Mouse (Mus musculus): ENCODE measurements at regions not wholly inside any gene's neighbourhood (a gene's known extent, or its start where the extent isn't known, plus 50 kb on each side); places are given as distances from the start of the nearest gene placed in this dataset.

GRCm38 (mm10) chr4:7175030-7175429, 1063.8 kb downstream of the Car8 start:
- H3K4me1 ChIP-seq (ENCODE audit: control insufficient read depth, insufficient read depth, low read length), result no peaks in the 10 kb centered on the region
- TF ChIP-seq POLR2A (IDR thresholded peaks at IDR 0.05; ENCODE audit: borderline replicate concordance, low read depth, low read length) (no peak), CTCF (IDR thresholded peaks at IDR 0.05; ENCODE audit: low read depth, low read length) (no peak)
- H3K27ac ChIP-seq (ENCODE audit: insufficient read depth, low read depth, low read length), result no peak overlapping the region
- H3K4me3 ChIP-seq (ENCODE audit: insufficient read depth, low read length), result no peak overlapping the region

- no peak overlapping the region for H3K27ac ChIP-seq (ENCODE audit: insufficient read depth, low read depth, low read length)
- TF ChIP-seq CTCF (IDR thresholded peaks at IDR 0.05; ENCODE audit: low read depth, low read length), result no peak
- no peak for TF ChIP-seq POLR2A (IDR thresholded peaks at IDR 0.05; ENCODE audit: borderline replicate concordance, low read depth, low read length)
- no peak overlapping the region for H3K4me3 ChIP-seq (ENCODE audit: insufficient read depth, low read length)
- no peaks in the 10 kb centered on the region for H3K4me1 ChIP-seq (ENCODE audit: control insufficient read depth, insufficient read depth, low read length)
Observed at GRCm38 (mm10) chr4:7172528-7173306, 1066.1 kb downstream of the Car8 start.

GRCm38 (mm10) chr4:7171637-7172417, 1067.0 kb downstream of the Car8 start:
- H3K27ac ChIP-seq (ENCODE audit: insufficient read depth, low read depth, low read length), result no peak overlapping the region
- no peak for TF ChIP-seq CTCF (IDR thresholded peaks at IDR 0.05; ENCODE audit: low read depth, low read length)
- TF ChIP-seq POLR2A (IDR thresholded peaks at IDR 0.05; ENCODE audit: borderline replicate concordance, low read depth, low read length), result no peak
- no peaks in the 10 kb centered on the region for H3K4me1 ChIP-seq (ENCODE audit: control insufficient read depth, insufficient read depth, low read length)
- H3K4me3 ChIP-seq (ENCODE audit: insufficient read depth, low read length), result no peak overlapping the region

GRCm38 (mm10) chr4:7161411-7161810, 1077.4 kb downstream of the Car8 start:
- Histone ChIP-seq H3K4me3 (ENCODE audit: insufficient read depth, low read length) (no peak overlapping the region), H3K4me1 (ENCODE audit: control insufficient read depth, insufficient read depth, low read length) (peaks cover 1% of the 10 kb centered on the region; the same call in 1 of the 2 replicates), H3K27ac (ENCODE audit: insufficient read depth, low read depth, low read length) (no peak overlapping the region)
- no peak for TF ChIP-seq CTCF (IDR thresholded peaks at IDR 0.05; ENCODE audit: low read depth, low read length)
- no peak for TF ChIP-seq POLR2A (IDR thresholded peaks at IDR 0.05; ENCODE audit: borderline replicate concordance, low read depth, low read length)

- H3K4me3 ChIP-seq (ENCODE audit: insufficient read depth, low read length), result no peak overlapping the region
- peaks cover 19% of the 10 kb centered on the region for H3K4me1 ChIP-seq (ENCODE audit: control insufficient read depth, insufficient read depth, low read length)
- H3K27ac ChIP-seq (ENCODE audit: insufficient read depth, low read depth, low read length), result no peak overlapping the region
- TF ChIP-seq CTCF (IDR thresholded peaks at IDR 0.05; ENCODE audit: low read depth, low read length) (no peak), POLR2A (IDR thresholded peaks at IDR 0.05; ENCODE audit: borderline replicate concordance, low read depth, low read length) (no peak)
Observed at GRCm38 (mm10) chr4:7157883-7158282, 1081.0 kb downstream of the Car8 start.

- peak overlapping the region; percentile 98 for H3K27ac ChIP-seq (ENCODE audit: insufficient read depth, low read depth, low read length)
- TF ChIP-seq POLR2A (IDR thresholded peaks at IDR 0.05; ENCODE audit: borderline replicate concordance, low read depth, low read length), result no peak
- no peak for TF ChIP-seq CTCF (IDR thresholded peaks at IDR 0.05; ENCODE audit: low read depth, low read length)
- peak overlapping the region; percentile 33; the same call in 1 of the 2 replicates for H3K4me3 ChIP-seq (ENCODE audit: insufficient read depth, low read length)
- H3K4me1 ChIP-seq (ENCODE audit: control insufficient read depth, insufficient read depth, low read length), result peaks cover 20% of the 10 kb centered on the region
Observed at GRCm38 (mm10) chr4:7154256-7154655, 1084.6 kb downstream of the Car8 start.

GRCm38 (mm10) chr4:7153835-7154234, 1085.0 kb downstream of the Car8 start:
- H3K27ac ChIP-seq (ENCODE audit: insufficient read depth, low read depth, low read length), result peak overlapping the region; percentile 98
- H3K4me1 ChIP-seq (ENCODE audit: control insufficient read depth, insufficient read depth, low read length), result peaks cover 20% of the 10 kb centered on the region
- peak overlapping the region; percentile 33; the same call in 1 of the 2 replicates for H3K4me3 ChIP-seq (ENCODE audit: insufficient read depth, low read length)
- TF ChIP-seq CTCF (IDR thresholded peaks at IDR 0.05; ENCODE audit: low read depth, low read length) (no peak), POLR2A (IDR thresholded peaks at IDR 0.05; ENCODE audit: borderline replicate concordance, low read depth, low read length) (no peak)

- no peak for TF ChIP-seq CTCF (IDR thresholded peaks at IDR 0.05; ENCODE audit: low read depth, low read length)
- no peak for TF ChIP-seq POLR2A (IDR thresholded peaks at IDR 0.05; ENCODE audit: borderline replicate concordance, low read depth, low read length)
- Histone ChIP-seq H3K4me1 (ENCODE audit: control insufficient read depth, insufficient read depth, low read length) (no peaks in the 10 kb centered on the region), H3K27ac (ENCODE audit: insufficient read depth, low read depth, low read length) (no peak overlapping the region), H3K4me3 (ENCODE audit: insufficient read depth, low read length) (no peak overlapping the region)
Observed at GRCm38 (mm10) chr4:7145756-7146155, 1093.1 kb downstream of the Car8 start.

- Histone ChIP-seq H3K27ac (ENCODE audit: insufficient read depth, low read depth, low read length) (no peak overlapping the region), H3K4me3 (ENCODE audit: insufficient read depth, low read length) (no peak overlapping the region), H3K4me1 (ENCODE audit: control insufficient read depth, insufficient read depth, low read length) (no peaks in the 10 kb centered on the region)
- TF ChIP-seq POLR2A (IDR thresholded peaks at IDR 0.05; ENCODE audit: borderline replicate concordance, low read depth, low read length), result no peak
- TF ChIP-seq CTCF (IDR thresholded peaks at IDR 0.05; ENCODE audit: low read depth, low read length), result no peak
Observed at GRCm38 (mm10) chr4:7144215-7144614, 1094.6 kb downstream of the Car8 start.

- Histone ChIP-seq H3K27ac (ENCODE audit: insufficient read depth, low read depth, low read length) (no peak overlapping the region), H3K4me3 (ENCODE audit: insufficient read depth, low read length) (no peak overlapping the region), H3K4me1 (ENCODE audit: control insufficient read depth, insufficient read depth, low read length) (no peaks in the 10 kb centered on the region)
- no peak for TF ChIP-seq POLR2A (IDR thresholded peaks at IDR 0.05; ENCODE audit: borderline replicate concordance, low read depth, low read length)
- no peak for TF ChIP-seq CTCF (IDR thresholded peaks at IDR 0.05; ENCODE audit: low read depth, low read length)
Observed at GRCm38 (mm10) chr4:7143676-7144075, 1095.2 kb downstream of the Car8 start.

Measured in bone marrow macrophage, adult 2 months (primary cell).